Mouse (Mus musculus): ENCODE measurements at regions not wholly inside any gene's neighbourhood (a gene's known extent, or its start where the extent isn't known, plus 50 kb on each side); places are given as distances from the start of the nearest gene placed in this dataset.

DNA sequence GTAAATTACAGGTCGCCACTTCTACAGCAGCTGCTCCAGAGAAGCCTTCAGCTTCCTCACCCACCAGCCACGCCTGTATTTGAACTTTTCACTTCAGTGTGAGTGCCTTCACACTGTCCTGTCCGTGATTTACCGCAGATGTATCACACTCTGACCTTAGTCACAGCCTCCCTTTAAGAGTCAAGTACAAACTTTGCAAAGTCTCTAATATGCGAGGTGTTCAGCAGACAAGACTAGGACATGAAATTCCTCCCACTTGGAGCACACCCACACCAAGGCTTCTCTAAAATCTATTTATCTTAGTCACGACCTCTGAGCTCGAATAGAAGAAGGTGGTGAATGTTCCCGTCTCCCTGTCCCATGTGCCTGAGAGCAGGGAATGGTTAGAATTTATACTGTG, 456.6 kb upstream of the Smim15 start:
- DNase-seq (ENCODE audit: low spot score) = no peak

DNA sequence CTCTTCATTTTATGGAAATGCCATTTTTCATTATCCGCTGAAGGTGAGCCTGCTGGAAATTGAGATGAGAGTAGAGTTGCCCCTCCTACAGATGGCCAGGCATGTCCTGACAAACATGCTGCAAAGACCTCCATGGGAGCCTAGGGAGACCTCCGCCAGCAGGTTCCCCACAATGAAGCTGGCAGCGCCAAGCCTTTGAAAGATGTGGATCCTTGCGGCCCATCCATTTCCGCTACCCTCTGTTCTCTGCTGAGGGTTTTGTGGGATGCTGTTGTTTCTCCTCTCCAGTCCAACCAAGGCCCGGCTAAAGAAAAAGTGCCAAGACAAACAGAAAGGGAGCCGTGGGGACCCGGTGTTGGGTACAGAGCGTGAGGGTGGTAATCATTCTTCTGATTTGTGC, 458.3 kb upstream of the Smim15 start:
- no peak for DNase-seq (ENCODE audit: low spot score)

DNA sequence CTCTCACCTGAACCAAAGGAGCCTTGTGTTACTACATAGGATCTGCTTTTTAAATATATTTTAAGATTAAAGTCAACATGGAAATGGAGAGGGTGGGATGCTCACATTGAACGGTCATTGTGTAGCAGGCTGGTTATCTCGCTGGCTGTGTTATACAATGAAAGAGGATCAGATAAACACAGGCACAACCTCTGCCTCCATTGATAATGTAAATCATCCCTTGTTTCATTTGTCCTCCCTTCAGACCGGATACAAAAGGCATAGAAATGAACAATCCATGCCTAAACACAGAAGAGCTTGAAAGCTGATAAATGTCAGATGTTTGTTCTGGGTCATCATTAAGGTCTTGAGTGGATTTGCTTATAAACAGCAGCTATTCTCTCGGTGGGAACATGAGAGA, 458.9 kb upstream of the Smim15 start:
- DNase-seq (ENCODE audit: low spot score) = no peak

DNA sequence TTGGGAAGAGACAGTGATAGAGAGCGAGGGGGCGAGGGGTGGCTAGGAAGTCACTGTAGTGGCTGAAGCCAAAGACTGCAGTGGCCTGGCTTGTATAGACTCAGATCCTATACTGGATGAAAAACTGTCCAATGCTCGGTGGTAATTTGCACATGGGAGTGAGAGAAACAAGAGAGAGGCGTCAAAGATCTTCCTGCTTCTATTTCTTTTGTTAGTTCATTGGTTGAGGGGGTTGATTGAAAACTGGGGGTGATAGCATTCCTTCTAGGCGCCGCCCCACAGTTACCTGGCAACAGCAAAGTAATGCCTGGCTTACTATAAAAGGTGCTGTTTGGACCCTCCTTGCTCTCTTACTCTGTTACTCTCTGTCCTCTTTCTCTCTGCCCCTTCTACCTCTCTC, 465.3 kb upstream of the Smim15 start:
- DNase-seq (ENCODE audit: low spot score) = no peak

DNA sequence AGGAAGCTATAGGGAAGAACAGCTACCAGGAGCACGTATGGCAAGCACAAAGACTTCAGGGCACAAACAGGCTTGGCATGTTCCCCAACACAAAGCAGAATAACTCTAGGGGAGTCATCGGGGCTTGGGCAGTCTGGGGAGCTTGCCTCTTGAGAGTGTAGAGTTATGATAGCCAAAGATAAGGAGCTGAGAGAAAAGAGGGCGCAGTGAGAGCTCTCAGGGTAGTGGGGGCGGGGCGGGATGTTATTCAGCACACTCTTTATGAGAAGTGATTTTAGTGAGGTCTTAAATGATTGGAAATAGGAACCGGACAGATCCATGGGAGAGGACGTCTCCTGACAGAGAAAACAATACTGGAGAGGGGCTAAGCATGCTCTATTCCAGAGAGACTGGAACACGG, 466.4 kb upstream of the Smim15 start:
- DNase-seq (ENCODE audit: low spot score) = no peak

DNA sequence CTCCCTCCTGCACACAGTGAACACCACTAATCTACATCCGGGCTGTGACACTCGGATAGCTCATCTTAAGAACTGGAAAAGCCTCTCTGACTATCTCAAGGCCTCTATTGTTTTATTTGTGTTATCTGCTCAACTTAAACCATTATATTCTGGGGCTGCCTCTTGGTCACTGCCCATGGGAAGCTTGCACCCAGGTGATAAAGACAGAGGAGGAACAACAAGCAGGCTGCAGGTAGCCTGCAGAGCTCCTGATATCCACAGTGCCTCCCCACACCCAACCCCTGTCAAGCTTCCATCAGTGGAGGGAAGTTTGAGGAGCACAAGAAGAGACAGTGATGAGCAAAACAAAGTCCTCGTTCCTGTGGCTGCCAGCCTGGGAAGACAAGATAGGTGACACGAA, 467.0 kb upstream of the Smim15 start:
- no peak for DNase-seq (ENCODE audit: low spot score)

DNA sequence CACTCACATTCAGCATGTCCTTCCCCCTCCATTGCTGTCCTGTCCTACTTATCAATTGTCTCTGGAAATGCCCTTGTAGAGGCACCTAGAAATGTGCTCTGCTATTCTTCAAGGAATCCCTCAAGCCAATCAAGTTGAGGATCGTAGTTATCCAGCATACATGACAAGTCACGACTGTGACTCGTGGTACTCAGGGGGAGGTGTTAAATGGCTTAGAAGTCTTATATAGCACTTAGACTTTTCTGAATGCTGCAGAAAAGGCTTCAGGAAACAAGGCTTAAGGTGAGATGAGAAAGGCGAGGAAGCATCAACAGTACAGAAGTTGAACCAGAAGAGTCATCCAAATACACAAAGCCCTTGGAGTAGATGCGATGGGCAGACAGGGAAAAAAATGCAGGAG, 467.5 kb upstream of the Smim15 start:
- no peak for DNase-seq (ENCODE audit: low spot score)

DNA sequence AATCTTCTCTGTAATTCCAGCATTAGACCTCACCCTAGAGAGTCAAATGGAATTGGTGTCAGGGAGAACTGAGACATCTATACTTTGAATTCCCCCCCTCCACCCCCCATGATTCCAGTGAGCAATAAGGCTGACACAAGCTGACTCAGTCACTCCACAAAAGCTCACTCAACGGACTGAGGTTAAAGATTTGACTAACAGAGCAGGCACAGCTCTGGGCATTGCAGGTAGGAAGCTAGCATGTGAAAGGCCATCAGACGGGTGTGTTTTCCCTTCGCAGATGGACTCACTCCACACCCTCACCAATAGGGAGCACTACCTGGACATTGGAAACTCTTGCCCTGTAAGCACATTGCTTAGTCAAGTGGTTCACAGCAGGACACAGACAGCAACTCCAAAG, 469.2 kb upstream of the Smim15 start:
- no peak for DNase-seq (ENCODE audit: low spot score)

DNA sequence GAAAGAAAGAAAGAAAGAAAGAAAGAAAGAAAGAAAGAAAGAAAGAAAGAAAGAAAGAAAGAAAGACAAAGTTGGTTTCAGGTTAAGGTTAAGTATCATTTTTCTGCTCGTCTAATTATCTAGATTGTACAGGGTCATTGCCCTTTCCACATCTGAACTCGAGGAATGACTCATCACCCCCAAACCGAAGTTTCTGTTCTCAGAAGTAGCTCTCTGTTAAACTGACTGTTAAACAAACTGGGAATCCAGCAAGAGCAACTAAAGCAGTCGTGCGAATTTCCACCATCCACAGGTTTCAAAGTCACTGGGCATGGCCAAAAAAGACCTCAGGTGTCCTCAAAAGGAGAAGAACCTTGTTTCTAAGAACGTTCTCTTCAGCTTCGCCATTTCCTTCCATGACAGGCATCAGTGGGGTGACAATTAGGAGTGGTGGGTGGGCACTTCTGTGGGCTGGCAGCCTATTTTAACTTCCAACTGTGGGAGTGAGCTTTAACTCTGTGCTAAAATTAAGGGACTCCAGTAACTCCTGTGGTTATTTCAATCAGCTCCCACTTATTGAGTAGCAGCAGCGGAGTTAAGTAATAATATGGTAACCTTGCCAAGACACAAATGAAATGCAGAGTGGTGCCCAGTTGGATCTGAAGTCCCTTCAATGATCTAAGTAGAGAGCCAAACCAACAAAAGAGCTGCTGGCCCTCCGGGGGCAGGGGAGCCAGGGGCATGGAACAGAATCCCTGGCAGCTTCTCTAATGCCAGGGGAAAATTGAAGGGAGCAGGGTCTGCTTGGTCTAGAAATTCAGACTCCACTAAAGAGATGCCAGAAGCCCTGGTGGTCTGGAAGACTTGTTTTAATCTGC, 470.5 kb upstream of the Smim15 start:
- no peak for DNase-seq (ENCODE audit: low spot score)

DNA sequence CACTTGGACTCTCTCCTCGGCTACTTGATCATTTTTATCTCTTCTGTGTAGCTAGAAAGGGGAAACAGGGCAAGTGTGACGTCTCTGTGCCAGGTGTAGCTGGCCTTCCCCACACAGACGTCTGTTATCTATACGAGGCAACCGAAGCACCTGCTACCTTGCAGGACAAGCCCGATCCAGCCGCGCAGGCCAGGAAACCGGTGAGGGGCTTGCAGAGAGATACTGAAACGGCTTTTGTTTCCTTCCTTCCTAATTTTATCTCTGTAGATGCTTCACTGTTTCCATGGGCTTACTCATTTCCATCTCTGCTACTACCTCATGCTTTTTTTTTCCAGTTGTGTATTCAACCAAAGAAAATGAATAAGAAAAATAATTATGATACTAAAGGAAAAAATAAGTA, 472.7 kb upstream of the Smim15 start:
- no peak for DNase-seq (ENCODE audit: low spot score)

DNA sequence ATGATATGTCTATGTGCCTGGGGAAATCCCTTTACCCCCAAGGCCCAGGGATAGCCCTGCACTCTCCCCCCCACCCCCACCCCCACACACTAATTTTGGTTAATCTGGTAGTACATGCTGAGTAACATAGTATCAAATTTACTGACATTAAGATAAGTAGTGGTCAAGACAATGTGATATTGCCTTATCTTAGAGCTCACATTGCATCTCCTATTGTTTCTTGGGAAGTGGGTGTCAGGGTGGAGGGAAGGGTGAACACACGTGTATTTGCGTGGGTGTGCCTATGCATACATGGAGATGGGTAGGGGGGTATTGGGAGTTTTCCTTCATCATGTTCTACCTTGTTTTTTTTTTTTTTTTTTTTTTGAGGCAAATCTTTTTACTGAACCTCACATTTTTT, 474.8 kb upstream of the Smim15 start:
- no peak for DNase-seq (ENCODE audit: low spot score)

DNA sequence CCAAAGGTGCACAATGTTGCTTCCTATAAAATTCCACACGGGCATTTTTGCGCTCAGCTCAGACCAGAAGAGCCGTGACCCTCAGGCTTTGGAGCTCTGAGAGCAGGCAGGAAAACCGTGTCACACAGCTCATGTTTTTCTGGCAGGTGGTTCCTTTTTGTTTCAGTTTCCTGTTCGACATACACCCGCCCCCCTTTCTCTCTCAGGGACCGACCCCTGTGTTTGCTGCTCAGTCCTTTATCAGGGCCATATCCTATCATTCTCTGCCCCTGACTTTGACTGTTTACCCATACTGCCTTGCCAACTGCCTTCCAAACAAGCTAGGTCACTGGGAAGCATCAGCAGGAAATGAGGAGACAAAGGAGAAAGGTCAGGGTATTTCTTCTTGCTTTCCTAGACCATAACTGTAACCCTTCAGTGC, 475.5 kb upstream of the Smim15 start:
- DNase-seq (ENCODE audit: low spot score) = no peak

DNA sequence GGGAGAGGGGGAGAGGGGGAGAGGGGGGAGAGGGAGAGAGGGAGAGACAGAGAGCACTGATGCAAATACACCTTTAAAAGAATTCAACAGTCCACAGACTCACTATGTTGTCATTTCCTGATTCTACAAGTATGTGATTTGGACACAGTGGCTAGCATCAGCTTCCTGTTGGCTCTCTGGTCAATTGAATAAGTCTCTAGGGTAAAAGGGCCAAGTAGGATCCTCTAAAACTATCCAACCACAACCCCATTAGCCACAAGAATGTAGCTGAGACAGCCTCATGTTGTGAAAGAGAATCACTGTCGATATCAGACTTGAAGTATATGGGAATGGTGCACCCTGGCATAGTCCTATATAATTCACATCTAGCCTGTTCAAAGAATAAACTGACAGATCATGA, 481.8 kb upstream of the Smim15 start:
- no peak for DNase-seq (ENCODE audit: low spot score)

DNA sequence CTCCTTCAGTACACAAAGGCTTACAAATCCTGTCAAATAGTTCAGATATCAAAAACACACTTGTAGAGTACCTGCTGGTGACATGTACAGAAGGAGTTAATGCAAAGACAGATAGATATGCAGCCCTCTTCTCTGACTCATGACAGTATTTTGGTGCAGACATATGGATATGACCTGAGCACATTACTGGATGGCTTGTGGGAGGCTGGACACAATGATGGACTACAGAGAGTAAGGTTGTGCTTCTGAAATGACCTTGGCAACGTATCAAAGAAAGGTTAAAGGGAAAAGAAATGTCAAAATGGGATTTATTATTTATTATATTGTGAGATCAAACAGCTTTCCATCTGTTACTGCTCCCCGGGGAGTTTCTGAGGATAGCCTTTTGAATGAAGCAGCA, 482.7 kb upstream of the Smim15 start:
- DNase-seq (ENCODE audit: low spot score) = no peak

DNA sequence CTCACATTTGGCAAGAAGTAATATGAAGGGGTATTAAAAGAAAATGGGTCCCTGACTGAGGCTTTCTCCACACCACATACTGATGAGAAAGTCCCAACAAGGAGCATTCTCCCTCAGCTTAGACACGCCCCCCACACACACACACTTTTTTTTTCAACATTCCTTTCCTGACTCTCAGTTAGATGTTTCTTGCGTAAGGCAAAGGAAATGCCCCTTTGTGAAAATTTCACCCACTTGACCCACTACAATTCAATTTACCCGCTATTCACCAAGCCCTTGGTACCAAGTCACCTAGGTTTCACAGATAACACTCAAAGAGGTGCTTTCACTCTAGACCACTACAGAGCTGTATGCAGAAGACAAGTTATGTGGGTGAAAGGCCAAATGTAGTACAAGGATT, 488.3 kb upstream of the Smim15 start:
- no peak for DNase-seq (ENCODE audit: low spot score)

DNA sequence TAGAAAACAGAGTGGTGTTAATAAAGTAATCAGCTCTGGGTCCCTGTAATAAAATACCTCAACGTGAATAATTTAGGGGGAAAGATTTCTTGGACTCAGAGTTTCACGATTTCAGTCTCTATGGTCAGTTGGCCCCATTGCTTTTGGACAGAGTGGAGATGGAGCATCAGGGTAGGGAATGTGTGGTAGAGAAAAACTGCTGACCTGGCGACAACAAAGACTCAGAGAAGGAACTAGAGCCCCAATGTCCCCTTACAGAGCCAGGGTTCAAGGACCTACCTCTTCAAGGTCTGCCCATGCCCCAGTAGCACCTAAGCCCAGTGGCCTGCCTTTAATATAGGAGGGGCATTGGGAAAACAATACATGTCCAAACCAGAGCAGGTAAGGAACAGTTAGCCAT, 490.2 kb upstream of the Smim15 start:
- DNase-seq (ENCODE audit: low spot score) = no peak

DNA sequence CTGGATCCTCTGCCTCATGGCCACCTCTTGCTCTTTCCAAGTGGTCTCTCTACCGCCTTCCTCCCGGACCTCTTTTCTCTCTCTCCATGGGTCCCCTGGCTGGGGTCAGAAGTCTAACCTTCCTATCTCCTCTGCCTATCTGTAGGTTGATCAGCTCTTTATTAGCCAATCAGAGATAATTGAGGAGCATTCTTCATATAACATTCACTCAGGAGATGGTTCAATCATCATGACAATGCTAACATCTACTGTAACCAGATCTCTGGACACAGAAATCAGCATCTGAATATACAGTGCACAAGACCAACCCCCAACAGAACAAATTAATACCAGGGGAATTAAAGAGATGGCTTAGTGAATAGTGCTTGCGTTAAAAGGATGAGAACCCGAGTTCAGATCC, 492.1 kb upstream of the Smim15 start:
- DNase-seq (ENCODE audit: low spot score) = no peak

DNA sequence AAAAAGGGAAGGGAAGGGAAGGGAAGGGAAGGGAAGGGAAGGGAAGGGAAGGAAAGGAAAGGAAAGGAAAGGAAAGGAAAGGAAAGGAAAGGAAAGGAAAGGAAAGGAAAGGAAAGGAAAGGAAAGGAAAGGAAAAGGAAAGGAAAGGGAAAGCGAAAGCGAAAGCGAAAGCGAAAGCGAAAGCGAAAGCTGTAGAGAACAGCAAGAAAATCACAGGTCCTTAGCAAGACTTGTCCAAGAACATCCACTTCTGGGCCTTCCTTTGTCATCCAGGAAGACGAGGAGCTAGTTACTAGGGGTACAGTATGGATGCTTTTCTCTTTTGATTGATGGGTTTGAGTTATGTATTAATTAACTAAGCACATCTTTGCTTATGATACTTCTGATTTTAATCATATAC, 494.3 kb upstream of the Smim15 start:
- DNase-seq (ENCODE audit: low spot score) = peak; percentile 32

DNA sequence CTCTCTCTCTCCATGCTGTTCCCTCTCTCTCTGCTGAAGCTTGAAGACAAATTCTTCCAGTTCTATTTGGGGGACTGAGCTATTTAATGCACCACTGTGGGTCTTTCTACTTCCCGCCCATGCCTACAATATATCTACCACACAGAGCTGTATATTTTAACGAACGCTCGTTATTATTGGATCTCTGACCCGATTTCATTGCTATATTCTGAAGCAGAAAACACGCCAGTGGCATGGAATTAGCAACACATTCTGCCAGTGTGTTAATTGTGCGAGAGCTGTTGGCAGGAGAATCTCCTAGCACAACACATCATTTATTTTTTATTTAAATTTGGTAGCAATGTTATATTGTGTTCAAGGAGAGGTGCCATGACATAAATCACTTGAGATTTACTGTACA, 497.2 kb upstream of the Smim15 start:
- no peak for DNase-seq (ENCODE audit: low spot score)

DNA sequence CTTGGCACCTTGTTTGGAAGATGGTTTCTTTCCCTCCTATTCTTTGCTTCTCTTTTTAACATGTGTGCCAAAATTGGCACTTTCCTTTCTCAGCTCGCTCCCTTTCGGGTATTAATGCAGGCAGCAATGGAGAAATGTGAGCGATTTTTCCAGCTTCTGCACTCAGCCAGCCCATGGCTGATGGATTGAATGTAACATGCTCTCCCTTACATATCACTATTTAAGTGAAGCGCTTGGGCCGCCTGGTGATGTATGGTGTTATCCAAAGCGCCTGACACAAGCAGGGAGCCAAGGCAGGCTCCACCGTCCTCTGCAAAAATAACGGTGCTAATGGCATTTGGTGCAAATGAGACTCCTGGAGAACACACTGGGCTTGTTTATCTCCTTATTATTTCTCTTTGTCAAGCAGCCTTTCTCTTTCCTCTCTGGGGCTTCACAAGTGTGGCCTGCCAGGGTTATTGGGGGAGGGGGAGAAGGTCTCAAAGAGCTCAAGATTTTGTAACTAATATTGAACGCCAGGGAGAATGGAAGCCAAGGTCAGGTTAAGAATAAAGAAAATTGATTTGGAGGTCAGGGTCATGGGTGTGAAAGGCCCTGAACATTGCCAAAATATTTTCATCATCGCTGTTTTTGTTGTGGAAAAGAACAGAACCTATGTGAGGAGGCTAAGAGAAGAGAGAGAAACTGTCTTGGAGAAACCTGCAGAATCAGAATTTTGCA, 497.9 kb upstream of the Smim15 start:
- DNase-seq (ENCODE audit: low spot score) = no peak

DNA sequence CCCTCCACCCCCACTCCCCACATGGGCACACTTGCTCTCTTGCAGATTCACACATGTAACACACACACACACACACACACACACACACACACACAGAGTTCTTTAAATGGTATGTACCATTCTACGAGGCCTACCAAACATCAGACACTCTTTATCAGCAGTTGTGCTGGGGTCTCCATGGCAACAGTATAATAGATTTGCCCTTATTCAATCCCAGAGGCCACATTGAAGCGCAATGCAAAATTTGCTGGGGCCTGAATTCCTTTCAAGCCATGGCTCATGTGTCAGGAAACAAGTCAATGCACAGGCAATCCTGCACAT, 502.7 kb upstream of the Smim15 start:
- DNase-seq (ENCODE audit: low spot score) = no peak

DNA sequence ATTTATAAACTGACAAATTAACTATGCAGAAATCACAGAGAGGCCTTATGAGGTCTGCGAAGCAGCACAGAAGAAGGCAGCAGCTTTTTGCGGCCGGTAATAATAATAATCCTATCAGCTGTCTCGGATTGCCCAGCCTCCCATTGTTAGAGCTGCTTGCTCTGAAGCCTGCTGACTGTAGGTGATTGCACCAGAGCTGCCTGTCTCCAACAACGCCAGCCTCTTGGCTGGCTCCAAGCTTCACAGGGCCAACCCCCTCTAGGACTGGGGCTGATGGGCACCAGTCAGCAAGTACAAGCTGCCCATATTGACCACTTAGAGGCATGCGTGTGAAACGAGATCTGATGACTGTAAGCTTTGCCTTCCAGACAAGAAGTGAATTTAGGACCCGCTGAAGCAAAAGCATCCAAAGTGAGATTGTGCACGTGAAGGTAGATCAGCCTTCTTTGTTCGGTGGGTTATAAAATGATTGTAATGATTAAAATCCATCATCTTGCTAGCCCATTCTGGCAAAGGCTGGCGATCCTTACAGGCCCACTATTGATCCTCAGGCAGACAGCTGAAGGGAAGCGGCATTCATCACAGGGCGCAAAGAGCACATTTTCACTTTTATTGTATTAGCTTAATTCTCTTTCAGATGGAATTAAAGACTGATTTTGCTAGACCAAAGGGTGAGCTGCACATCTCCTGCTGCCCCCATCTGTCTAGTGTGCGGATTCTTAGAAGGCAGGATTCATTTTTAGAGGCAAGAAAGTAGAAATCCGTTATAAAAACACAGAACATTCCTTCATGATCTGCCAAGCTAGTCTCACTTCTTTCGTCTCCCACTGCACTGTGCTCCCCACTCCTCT, 503.2 kb upstream of the Smim15 start:
- no peak for DNase-seq (ENCODE audit: low spot score)

DNA sequence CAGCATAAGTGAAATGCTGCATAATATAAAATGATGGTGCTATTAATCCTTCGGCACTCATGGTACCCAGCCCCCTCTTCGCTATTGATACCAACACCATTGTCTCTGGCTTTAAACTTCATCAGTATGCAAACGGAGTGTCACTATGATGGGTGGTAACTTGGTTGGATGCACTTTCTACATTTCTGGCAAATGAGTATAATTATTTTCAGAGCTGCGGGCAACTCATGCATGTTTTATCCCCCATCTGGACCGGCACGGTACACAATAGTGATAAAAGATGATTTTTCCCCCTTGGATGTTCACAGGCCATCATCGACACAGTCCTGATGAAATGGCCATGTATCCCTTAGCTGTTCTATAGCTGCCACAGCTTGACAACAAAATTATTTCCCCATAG, 503.9 kb upstream of the Smim15 start:
- DNase-seq (ENCODE audit: low spot score) = no peak
